Mouse (Mus musculus) heart, adult 2 months (tissue): ENCODE results near the gene Ccnf. TPM values are rescaled to one million over a fixed set of nuclear protein-coding genes. Genes with fewer than 3 reads are reported as not detected.
A peak's percentile ranks its signal among the peaks of the same experiment; 100 is the strongest.

ENCODE experiments used
- DNase-seq, 2 experiments: peaks; one replicate each; pipeline ENCODE4 v3.0.0; 2021
- H3K27ac ChIP-seq: fragments of 200-600 bp; 2 replicates; pipeline ENCODE4 v1.8.1; 2022
- H3K27me3 ChIP-seq: fragments of 200-500 bp; 2 replicates; pipeline ENCODE4 v1.6.1; 2012; ENCODE audit warnings: mild to moderate bottlenecking, low read length, inconsistent platforms, mixed read lengths; ENCODE audit not compliant: control insufficient read depth, insufficient read depth
- H3K36me3 ChIP-seq: fragments of 200-500 bp; 2 replicates; pipeline ENCODE4 v1.6.1; 2012; ENCODE audit warnings: low read length, inconsistent platforms; ENCODE audit not compliant: control insufficient read depth, insufficient read depth
- H3K4me1 ChIP-seq: fragments of 200-500 bp; 2 replicates; pipeline ENCODE4 v1.6.1; 2011; ENCODE audit warnings: low read length; ENCODE audit not compliant: control insufficient read depth, insufficient read depth
- H3K4me3 ChIP-seq: fragments of 200-600 bp; 2 replicates; pipeline ENCODE4 v1.8.1; 2022
- H3K79me2 ChIP-seq: fragments of 200-500 bp; replicated peaks from 2 replicates; pipeline ENCODE4 v1.6.1; 2012; ENCODE audit warnings: mild to moderate bottlenecking, inconsistent platforms, low read length, moderate library complexity, mixed read lengths; ENCODE audit not compliant: control insufficient read depth, insufficient read depth
- H3K9ac ChIP-seq: fragments of 200-500 bp; 2 replicates; pipeline ENCODE4 v1.6.1; 2012; ENCODE audit warnings: low read depth, mild to moderate bottlenecking, control low read depth, inconsistent platforms, low read length, mixed read lengths
- CTCF ChIP-seq: fragments of 200-600 bp; IDR thresholded peaks from 2 replicates; pipeline ENCODE4 v1.8.1; 2022; ENCODE audit warnings: antibody characterized with exemption, mild to moderate bottlenecking, moderate library complexity
- EP300 ChIP-seq: fragments of 200-500 bp; IDR thresholded peaks from 2 replicates; pipeline ENCODE4 v1.6.1; 2011; ENCODE audit warnings: low read depth, low read length, control low read depth; ENCODE audit not compliant: insufficient read depth
- POLR2A ChIP-seq: fragments of 200-500 bp; IDR thresholded peaks from 2 replicates; pipeline ENCODE4 v1.6.1; 2011; ENCODE audit warnings: mild to moderate bottlenecking, low read depth, low read length, control low read depth; ENCODE audit not compliant: insufficient read depth
- WGBS: fragments of 180-500 bp; shearing (Covaris S2); methylation state at CpG from one replicate; pipeline ENCODE4 v1.1.7; 2018; 5-methylcytosine and 5-hydroxymethylcytosine counted together
- intact Hi-C: fragments of 180-260 bp; cut with DNase I; formaldehyde crosslinking; loops from one replicate; pipeline ENCODE4 v1.15.1; 2025
- polyA plus RNA-seq: library from polyadenylated mRNA; depleted of rRNA; stranded (reverse); fragments of >200 nt; gene quantifications from 2 replicates; pipeline ENCODE4 v1.2.3, GENCODE M21; 2012
- total RNA-seq, 2 experiments: library from RNA; stranded (reverse); gene quantifications; 2 replicates each; pipeline ENCODE4 v1.2.3; 2021

Ccnf gene
- total and polyA plus RNA-seq, 3 experiments: 0.49 to 0.59 (median 0.57) TPM

DNA sequence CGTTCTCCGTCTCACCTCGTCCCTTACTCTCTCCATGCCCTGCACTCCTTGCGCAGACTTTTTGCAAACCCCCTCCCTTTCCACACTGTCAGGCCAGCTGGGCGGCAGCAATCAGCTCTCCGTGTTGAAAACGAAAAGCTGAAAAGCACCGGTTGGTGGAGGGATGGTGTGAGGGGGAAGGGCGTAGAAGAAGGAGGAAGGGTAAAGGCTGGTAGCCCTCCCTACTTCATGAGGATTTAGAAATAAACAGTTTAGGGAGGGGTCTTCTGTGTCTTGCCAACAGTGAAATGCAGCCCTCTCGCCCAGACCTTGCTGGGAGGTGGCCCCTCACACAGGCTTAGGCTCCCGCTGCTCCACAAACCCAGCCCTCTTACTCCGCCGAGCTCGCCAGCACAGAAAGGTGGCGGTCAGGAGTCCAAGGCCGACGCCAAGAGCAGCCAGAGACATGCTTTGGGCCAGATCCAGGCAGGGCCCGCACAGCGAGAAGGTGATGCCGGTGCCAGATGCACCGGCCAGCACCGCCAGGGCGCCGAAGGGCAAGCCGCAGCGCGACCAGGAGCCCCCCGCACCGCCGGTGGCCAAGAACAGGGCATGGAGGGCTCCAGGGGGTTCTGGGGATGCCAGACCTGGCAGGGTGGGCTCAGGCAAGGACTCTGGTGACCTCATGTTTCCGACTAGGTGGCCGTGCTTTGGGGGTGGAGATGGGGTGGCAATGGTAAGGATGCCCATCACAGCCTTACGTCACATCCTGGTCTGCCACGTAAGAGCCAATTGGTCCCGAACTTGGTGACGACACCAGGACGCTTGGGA, 39.4 kb downstream of the Ccnf start:
- Histone ChIP-seq H3K27ac (no peak overlapping the region), H3K4me3 (peak overlapping the region; percentile 20), H3K9ac (peak overlapping the region; percentile 47), H3K4me1 (peaks cover 11% of the 10 kb centered on the region), H3K27me3 (no peaks in the 10 kb centered on the region), H3K36me3 (no peaks in the 10 kb centered on the region), H3K79me2 (no peaks in the 10 kb centered on the region)
- intact Hi-C loops: no loop called here
- WGBS: 8% methylated on average over 37 of the region's 37 CpGs
- DNase-seq: peak; percentile 55 to 56
- no peak for TF ChIP-seq EP300
- no peak for TF ChIP-seq POLR2A
- no peak for TF ChIP-seq CTCF

DNA sequence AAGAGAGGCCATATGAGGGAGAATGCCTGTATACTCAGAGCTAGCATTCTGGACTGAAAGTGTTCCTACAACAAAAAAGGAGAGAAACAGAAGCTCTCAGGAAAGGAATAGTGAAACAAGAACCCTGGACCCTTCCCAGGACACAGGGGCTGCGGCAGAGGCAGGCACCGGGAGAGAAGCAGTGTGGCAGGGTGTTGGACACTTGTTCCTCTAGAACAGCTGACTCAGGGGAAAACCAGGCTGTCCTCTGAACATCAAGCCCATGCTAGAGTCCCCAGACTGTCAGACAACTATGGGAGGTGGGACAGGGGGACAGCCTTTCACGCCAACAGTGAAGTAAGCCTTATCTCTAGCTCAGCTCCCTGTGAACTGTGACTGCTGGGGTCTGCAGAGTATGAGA, 40.7 kb downstream of the Ccnf start:
- Histone ChIP-seq H3K9ac (no peak overlapping the region), H3K4me3 (no peak overlapping the region), H3K4me1 (peaks cover 16% of the 10 kb centered on the region), H3K36me3 (no peaks in the 10 kb centered on the region), H3K79me2 (no peaks in the 10 kb centered on the region), H3K27me3 (no peaks in the 10 kb centered on the region), H3K27ac (no peak overlapping the region)
- 81% methylated on average over 3 of the region's 3 CpGs for WGBS
- DNase-seq: no peak
- TF ChIP-seq EP300 (no peak), POLR2A (no peak), CTCF (no peak)
- intact Hi-C loops: no loop called here

DNA sequence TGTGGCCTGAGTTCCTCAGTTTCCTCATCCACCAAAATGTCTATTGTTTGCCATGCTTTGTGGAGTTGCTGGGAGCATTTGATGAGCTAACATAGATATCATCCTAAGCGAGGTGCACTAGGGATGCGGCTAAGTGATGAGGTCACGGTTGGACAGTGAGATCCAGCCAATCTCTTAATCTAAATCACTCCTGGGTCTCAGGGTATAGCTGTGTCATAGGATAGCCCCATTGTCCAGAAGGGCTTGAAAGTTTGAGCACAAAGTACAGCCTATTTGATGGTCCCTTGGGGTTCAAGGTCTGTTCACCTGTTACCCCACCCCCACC, 41.4 kb downstream of the Ccnf start:
- intact Hi-C loops: no loop called here
- DNase-seq: no peak
- Histone ChIP-seq H3K4me1 (peaks cover 16% of the 10 kb centered on the region), H3K36me3 (no peaks in the 10 kb centered on the region), H3K9ac (no peak overlapping the region), H3K27me3 (no peaks in the 10 kb centered on the region), H3K27ac (no peak overlapping the region), H3K79me2 (no peaks in the 10 kb centered on the region), H3K4me3 (no peak overlapping the region)
- TF ChIP-seq EP300: no peak
- TF ChIP-seq CTCF: no peak
- no peak for TF ChIP-seq POLR2A
- WGBS: 77% methylated on average over 3 of the region's 3 CpGs

DNA sequence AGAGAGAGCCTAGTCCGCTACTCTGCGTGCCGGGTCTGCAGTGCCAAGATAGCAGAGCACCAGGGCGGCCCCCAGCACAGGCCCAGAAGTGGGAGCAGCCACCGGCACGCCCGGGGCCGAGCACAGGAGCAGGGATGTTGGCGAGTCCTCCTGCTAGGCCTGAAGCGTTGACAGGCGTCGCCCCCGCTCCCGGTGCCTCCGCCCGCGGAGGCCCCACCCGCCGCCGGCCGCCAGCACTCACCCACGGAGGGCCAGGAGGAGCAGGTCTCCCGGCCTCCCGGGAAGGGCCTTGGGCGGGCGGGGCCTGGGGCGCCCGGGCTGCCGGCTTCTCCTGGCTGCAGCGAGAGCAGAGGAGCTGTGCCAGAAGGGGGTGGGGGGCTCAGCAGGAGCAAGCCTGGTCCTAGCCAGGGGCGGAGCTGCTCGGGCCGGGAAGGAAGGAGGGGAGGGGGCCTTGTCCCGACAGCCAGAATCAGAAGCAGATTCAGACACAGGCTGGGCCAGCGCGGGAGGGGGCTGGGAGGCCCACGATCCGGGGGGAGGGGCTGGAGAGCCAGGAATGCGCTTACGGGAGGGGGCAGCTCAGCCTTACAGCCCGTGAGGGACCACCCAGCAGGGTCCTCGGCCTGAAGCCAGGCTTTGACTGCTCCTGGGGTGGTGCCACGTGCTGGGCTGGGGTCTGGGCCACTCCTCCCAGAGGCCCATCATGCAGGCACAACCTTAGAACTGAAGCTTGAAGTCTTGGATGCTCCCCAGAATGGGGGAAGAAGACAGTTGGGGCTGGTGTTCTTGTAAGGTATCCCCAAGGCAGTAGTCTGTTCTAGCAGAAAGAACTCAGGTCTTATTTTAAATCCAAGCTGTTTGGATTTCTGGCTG, 42.0 kb downstream of the Ccnf start, which contains the start of gene Ntn3:
TSS of gene Ntn3 (minus strand) at position 489 of the 873 bp plus-strand sequence.
- Histone ChIP-seq H3K27me3 (no peaks in the 10 kb centered on the region), H3K27ac (peak within 1 kb of the TSS; percentile 8), H3K9ac (peak within 1 kb of the TSS; percentile 82), H3K4me1 (peaks cover 21% of the 10 kb centered on the region), H3K4me3 (peak within 1 kb of the TSS; percentile 45), H3K79me2 (no peaks in the 10 kb centered on the region), H3K36me3 (no peaks in the 10 kb centered on the region)
- DNase-seq: peak; percentile 69 to 72
- TF ChIP-seq CTCF (no peak), EP300 (no peak), POLR2A (no peak)
- intact Hi-C loops: no loop called here
- 6% methylated on average over 43 of the region's 43 CpGs for WGBS

DNA sequence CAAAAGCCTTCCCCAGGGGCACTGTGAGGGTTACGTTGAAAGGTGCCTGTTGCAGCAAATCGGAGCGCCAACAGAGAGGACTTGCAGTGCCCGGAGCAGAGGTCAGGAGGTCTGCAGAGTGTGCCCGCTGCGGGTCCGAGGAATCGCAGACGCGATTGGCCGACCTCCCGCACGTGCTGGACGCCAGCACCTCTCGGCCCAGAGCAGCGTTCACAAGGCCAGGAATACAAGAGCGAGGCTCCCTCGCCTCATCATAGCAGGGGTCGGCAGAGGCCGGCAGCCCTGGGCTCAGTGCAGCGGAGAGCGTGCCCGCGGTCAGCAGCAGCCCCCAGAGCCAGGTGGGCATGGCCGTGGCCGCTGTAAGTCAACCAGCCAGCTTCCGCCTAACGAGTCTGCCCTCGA, 42.6 kb downstream of the Ccnf start:
- H3K9ac ChIP-seq: peak overlapping the region; percentile 82
- no peaks in the 10 kb centered on the region for H3K27me3 ChIP-seq
- peak in 1 of 2 experiments; percentile 45 for DNase-seq
- H3K4me1 ChIP-seq: peaks cover 21% of the 10 kb centered on the region
- 6% methylated on average over 29 of the region's 29 CpGs for WGBS
- peak overlapping the region; percentile 45 for H3K4me3 ChIP-seq
- H3K79me2 ChIP-seq: no peaks in the 10 kb centered on the region
- intact Hi-C loops: no loop called here
- peak overlapping the region; percentile 8 for H3K27ac ChIP-seq
- no peaks in the 10 kb centered on the region for H3K36me3 ChIP-seq
- TF ChIP-seq CTCF (no peak), EP300 (no peak), POLR2A (0 out of 2 replicates have a peak, but pooled peaks have one; percentile 7)
